ENCODE assay signal across 16 mouse cellular contexts in genomic region chr6:39429007-39429788, GRCm38 (mm10). TPM values are rescaled to one million over a fixed set of nuclear protein-coding genes. Genes with fewer than 3 reads are reported as not detected.
A peak's percentile ranks its signal among the peaks of the same experiment; 100 is the strongest.
DNase-seq lines count a peak whose midpoint lies in the region; ATAC-seq and TF ChIP-seq lines count a peak whose summit lies in the region.
"Had no signal": no experiment of that assay in that cellular context is flagged by ENCODE, and none has a peak within 500 bp of the region (broad histone marks: within the 10 kb centered on the region; RNA-seq: fewer than 3 reads in every experiment).

No protein-coding gene starts in this region.

- no peak for TF ChIP-seq CTCF in liver, embryonic 14.5 days (IDR thresholded peaks at IDR 0.05; ENCODE audit: low read depth)

- no peaks in the 10 kb centered on the region for H3K27me3 ChIP-seq in heart, embryonic 10.5 days (ENCODE audit: insufficient read depth, poor library complexity, severe bottlenecking)
- H3K27me3 ChIP-seq in liver, embryonic 14.5 days (ENCODE audit: control insufficient read depth, insufficient read depth, low read length), result no peaks in the 10 kb centered on the region
- H3K27me3 ChIP-seq: stomach, embryonic 15.5 days had no signal

- no peaks in the 10 kb centered on the region for H3K9me3 ChIP-seq in heart, embryonic 10.5 days
- H3K9me3 ChIP-seq in liver, embryonic 14.5 days (ENCODE audit: control insufficient read depth, low read length), result no peaks in the 10 kb centered on the region
- H3K9me3 ChIP-seq: stomach, embryonic 15.5 days had no signal

- H3K4me3 ChIP-seq in heart, embryonic 10.5 days, result no peak overlapping the region
- no peak overlapping the region for H3K4me3 ChIP-seq in liver, embryonic 14.5 days (ENCODE audit: insufficient read depth in 1 of 2, low read depth in 2 of 2, low read length in 2 of 2)
- H3K4me3 ChIP-seq: stomach, embryonic 15.5 days had no signal

- no peak for DNase-seq in heart, embryonic 10.5 days (ENCODE audit: low spot score)
- DNase-seq in heart, adult 8-10 months (ENCODE audit: low spot score), result no peak
- DNase-seq in testis, postnatal 14 days (ENCODE audit: low spot score), result peak; percentile 67
- DNase-seq in testis, postnatal 10 days (ENCODE audit: low spot score), result no peak
- peak; percentile 81 to 85 (median 82) for DNase-seq in liver, embryonic 14.5 days (ENCODE audit: low read depth in 3 of 3, low spot score in 3 of 3)
- no peak for DNase-seq in layer of hippocampus, adult 8-10 months (ENCODE audit: low spot score in 2 of 2)
- DNase-seq in cerebellum, postnatal 36 days, result no peak
- no peak for DNase-seq in left cerebral cortex, adult 9 months (ENCODE audit: low spot score in 2 of 2)
- DNase-seq: adrenal gland, postnatal 36 days; cerebellum, adult 2 months; heart, postnatal 36 days; lung, adult 18-20 months; right cerebral cortex, postnatal 14 days; thymus, postnatal 25 days had no signal

- 56% methylated on average over 6 of the region's 6 CpGs for WGBS in heart, embryonic 10.5 days
- 40% methylated on average over 6 of the region's 6 CpGs for WGBS in liver, embryonic 14.5 days (ENCODE audit: insufficient replicate concordance)

- H3K27ac ChIP-seq in heart, embryonic 10.5 days, result 0 out of 2 replicates have a peak overlapping the region, but pooled peaks have one; percentile 22
- H3K27ac ChIP-seq in liver, embryonic 14.5 days, result peak overlapping the region; percentile 92
- H3K27ac ChIP-seq: stomach, embryonic 15.5 days had no signal

- no peaks in the 10 kb centered on the region for H3K4me1 ChIP-seq in heart, embryonic 10.5 days
- H3K4me1 ChIP-seq in liver, embryonic 14.5 days (replicated peaks; ENCODE audit: control insufficient read depth in 2 of 2, insufficient read depth in 2 of 2, low read length in 1 of 2), result peaks cover 66 to 70% of the 10 kb centered on the region in 2 experiments
- H3K4me1 ChIP-seq: stomach, embryonic 15.5 days had no signal

- H3K9ac ChIP-seq in liver, embryonic 14.5 days (replicated peaks), result peak overlapping the region; percentile 73
- H3K9ac ChIP-seq: stomach, embryonic 15.5 days had no signal

- H3K4me2 ChIP-seq in liver, embryonic 14.5 days (ENCODE audit: low read depth), result peak overlapping the region; percentile 57
- H3K4me2 ChIP-seq: stomach, embryonic 15.5 days had no signal

- H3K36me3 ChIP-seq in heart, embryonic 10.5 days, result no peaks in the 10 kb centered on the region
- H3K36me3 ChIP-seq in liver, embryonic 14.5 days (replicated peaks; ENCODE audit: control insufficient read depth, insufficient read depth, low read depth), result no peaks in the 10 kb centered on the region
- H3K36me3 ChIP-seq: stomach, embryonic 15.5 days had no signal

- ATAC-seq in liver, embryonic 14.5 days (ENCODE audit: insufficient read depth), result peak; percentile 79

- peak; percentile 91 for TF ChIP-seq EP300 in liver, embryonic 14.5 days (IDR thresholded peaks at IDR 0.05; ENCODE audit: low read depth)

RNA-seq across cellular contexts. Expression of gene Mkrn1, which starts 8.9 kb away (rescaled TPM):
- polyA plus RNA-seq in heart, embryonic 10.5 days (2016; fragmentation: Nextera tagmentation; extraction: Ambion mirVana), result 33.0 and 34.2 TPM in 2 replicates
- 10 to 100 TPM; 32.5 to 68.0 (median 39.8) TPM for total RNA-seq in heart, adult 8-10 months (2022)
- 89.7 and 116 TPM in 2 replicates for polyA plus RNA-seq in liver, embryonic 14.5 days (2012; rRNA removed)
- polyA plus RNA-seq in liver, embryonic 14.5 days (2014; fragmentation: Nextera tagmentation; extraction: Ambion mirVana), result 198 and 207 TPM in 2 replicates
- 100 to 1,000 TPM; 106 to 118 (median 114) TPM for total RNA-seq in layer of hippocampus, adult 8-10 months (2022)

RNA-seq across cellular contexts. Expression of gene Rab19, which starts 48.2 kb away (rescaled TPM):
- 0.53 and 0.54 TPM in 2 replicates for polyA plus RNA-seq in heart, embryonic 10.5 days (2016; fragmentation: Nextera tagmentation; extraction: Ambion mirVana)
- under 1 TPM in 3 of 4 experiments, not detected in 1; 0.29 to 0.75 (median 0.44) TPM for total RNA-seq in heart, adult 8-10 months (2022)
- 0.04 and 0.17 TPM in 2 replicates for polyA plus RNA-seq in liver, embryonic 14.5 days (2012; rRNA removed)
- 0.32 and 0.38 TPM in 2 replicates for polyA plus RNA-seq in liver, embryonic 14.5 days (2014; fragmentation: Nextera tagmentation; extraction: Ambion mirVana)
- not detected for total RNA-seq in layer of hippocampus, adult 8-10 months (2022)
- total RNA-seq: left cerebral cortex, postnatal 10 days had no signal

RNA-seq across cellular contexts. Expression of gene Slc37a3, which starts 51.7 kb away (rescaled TPM):
- polyA plus RNA-seq in heart, embryonic 10.5 days (2016; fragmentation: Nextera tagmentation; extraction: Ambion mirVana), result 39.9 and 41.7 TPM in 2 replicates
- 10 to 100 TPM; 18.9 to 25.0 (median 19.7) TPM for total RNA-seq in heart, adult 8-10 months (2022)
- polyA plus RNA-seq in liver, embryonic 14.5 days (2012; rRNA removed), result 3.7 and 3.9 TPM in 2 replicates
- polyA plus RNA-seq in liver, embryonic 14.5 days (2014; fragmentation: Nextera tagmentation; extraction: Ambion mirVana), result 6.0 and 6.3 TPM in 2 replicates
- 10 to 100 TPM; 54.8 to 74.2 (median 64.4) TPM for total RNA-seq in layer of hippocampus, adult 8-10 months (2022)

Comparison
In these comparisons a context has a peak if more than half of its experiments do, and no peak if none do; other contexts are left out.
1. DNase-seq: peak in testis, postnatal 14 days (single experiment) and liver, embryonic 14.5 days (3 of 3); none in heart, embryonic 10.5 days (single experiment), heart, adult 8-10 months (single experiment), testis, postnatal 10 days (single experiment), layer of hippocampus, adult 8-10 months (0 of 2), cerebellum, postnatal 36 days (0 of 2) and left cerebral cortex, adult 9 months (0 of 2).